Mouse (Mus musculus): ENCODE measurements around the gene Patj. TPM values are rescaled to one million over a fixed set of nuclear protein-coding genes. Genes with fewer than 3 reads are reported as not detected.

Gene Patj
- total RNA-seq, 2 experiments from 2014 or later, result 3.3 to 22.5 TPM

DNA sequence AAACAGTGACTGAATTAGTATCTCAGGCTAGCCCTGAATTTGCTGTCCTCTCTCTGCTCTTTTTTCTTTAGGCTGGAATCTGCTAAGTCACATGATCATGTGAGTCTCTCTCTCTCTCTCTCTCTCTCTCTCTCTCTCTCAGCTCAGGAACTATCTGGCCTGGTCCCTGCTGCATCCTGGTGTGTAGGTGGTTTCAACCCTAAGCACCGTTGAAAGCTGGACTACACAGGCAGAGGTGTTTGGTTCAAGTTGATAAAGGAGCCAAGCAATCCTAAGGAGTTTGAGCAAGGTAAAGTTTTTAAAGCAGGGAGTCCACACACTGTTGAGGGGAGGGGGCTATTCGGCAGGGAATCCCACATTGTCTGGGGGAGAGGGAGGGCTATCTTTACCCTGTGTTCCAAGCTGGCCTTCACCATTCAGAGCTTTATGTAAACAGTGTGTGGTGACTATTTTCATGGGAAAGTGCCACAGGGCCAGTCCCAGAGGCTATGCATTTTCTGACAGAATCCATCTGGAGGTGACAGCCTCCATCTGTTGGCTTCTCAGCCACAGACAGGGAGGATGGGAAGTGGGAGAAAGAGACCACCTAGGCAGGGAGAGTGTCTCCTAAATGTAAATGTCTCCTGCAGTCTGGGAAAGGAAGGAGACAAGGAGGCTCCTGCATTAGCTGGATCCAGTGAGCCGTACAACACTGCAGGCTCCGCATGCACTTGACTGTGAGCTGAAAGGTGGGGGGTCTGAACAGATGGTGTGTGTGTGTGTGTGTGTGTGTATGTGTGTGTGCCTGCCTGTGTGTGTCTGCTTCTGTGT lies 362.6 kb downstream of the Patj start:
- ATAC-seq (replicated peaks; ENCODE audit: low FRiP score, low TSS enrichment, poor library complexity, severe bottlenecking), result no peak

DNA sequence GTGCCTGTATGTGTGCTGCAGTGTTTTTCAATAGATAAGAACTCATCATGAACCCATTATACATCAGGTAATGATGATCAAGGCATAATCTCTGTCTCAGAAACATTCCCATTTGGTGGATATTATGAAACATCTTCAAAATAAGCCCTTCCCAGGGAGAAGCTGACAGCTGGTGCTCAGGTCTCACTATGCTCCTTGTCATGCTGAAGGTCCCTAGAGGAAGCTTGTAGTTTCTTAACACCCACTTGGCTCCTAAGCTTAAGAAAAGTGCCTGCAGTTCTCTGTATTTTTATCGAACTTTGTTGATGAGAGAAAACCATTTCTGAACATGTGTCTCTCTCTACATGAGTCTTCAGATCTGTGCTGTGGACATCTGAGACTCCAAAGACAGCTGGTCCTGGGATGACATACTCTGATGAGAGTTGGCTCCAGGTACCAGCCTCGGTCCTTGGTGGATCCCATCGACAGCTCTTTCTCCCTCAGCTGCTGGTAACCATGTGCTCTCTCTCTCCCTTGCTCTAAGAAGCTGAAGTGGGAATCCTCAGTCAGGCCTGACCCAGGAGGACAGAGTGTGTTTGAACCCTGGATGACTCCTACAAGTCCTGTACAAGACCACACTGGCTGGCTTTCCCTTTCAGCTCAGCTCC lies 363.4 kb downstream of the Patj start:
- ATAC-seq (replicated peaks; ENCODE audit: low FRiP score, low TSS enrichment, poor library complexity, severe bottlenecking), result no peak

DNA sequence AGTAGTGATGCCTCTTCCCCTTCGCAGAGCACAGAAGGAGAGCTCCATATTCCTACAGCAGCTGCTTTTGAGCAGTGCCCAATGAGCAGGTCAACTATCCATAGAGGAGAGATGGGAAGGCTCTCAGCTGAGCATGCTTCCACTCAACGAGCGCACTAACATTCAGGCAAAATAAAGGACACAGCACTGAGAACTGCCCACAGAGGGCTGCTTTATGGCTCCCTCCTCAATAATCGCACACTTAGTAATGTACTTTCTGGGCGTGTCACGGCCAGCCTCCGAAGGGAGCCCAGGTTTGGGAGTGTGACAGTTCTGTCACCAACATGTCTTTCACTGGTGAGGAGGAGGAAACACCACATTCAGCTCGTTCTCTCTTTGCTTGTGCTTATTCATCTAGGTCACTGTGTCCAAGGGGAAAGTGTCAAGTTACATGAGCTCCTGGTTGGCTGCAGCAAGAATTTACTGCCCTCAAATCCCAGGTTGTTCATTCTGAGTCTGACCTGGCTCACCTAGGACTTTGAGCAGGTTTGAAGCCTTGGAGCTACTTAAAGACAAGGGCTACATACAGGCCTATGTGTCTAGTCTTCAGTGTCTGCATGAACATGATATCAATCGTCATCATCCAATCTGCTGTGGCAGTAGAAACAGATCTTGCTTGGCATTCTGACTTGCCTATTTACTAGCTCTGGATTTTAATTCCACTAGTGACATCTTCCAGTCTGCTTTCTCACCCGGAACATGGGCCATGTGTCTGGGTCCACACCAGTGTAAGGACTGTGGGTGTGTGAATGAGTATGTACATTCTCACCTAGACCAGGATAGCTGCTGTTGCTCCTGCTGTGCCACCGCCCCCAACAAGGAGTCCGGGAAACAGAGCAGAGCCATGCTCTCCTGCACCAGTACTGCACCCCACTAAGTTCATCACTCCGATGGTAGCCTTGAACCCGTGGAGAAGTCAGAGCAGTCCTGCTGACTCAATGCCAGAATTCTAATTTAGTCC lies 371.8 kb downstream of the Patj start:
- ATAC-seq (replicated peaks; ENCODE audit: low FRiP score, low TSS enrichment, poor library complexity, severe bottlenecking), result no peak

Other genes with a start within 250 kb of the Patj start
- 22.4 and 26.2 TPM in 2 replicates for gene Tm2d1, start 12.5 kb upstream of the Patj start, total RNA-seq (2014; fragmentation: Nextera tagmentation)
- gene Tm2d1, start 12.5 kb upstream of the Patj start, total RNA-seq (2017), result 21.8 and 22.9 TPM in 2 replicates